Mouse (Mus musculus) liver, embryonic 14.5 days (tissue): ENCODE results near the gene Kcnq1.

Source experiments
- CTCF ChIP-seq: IDR thresholded peaks from 2 replicates; pipeline ENCODE4 v1.5.1; 2016; ENCODE audit warnings: antibody characterized with exemption, low read depth, control low read depth
- EP300 ChIP-seq: IDR thresholded peaks from 2 replicates; pipeline ENCODE4 v1.6.1; 2016; ENCODE audit warnings: antibody characterized with exemption, low read depth

DNA sequence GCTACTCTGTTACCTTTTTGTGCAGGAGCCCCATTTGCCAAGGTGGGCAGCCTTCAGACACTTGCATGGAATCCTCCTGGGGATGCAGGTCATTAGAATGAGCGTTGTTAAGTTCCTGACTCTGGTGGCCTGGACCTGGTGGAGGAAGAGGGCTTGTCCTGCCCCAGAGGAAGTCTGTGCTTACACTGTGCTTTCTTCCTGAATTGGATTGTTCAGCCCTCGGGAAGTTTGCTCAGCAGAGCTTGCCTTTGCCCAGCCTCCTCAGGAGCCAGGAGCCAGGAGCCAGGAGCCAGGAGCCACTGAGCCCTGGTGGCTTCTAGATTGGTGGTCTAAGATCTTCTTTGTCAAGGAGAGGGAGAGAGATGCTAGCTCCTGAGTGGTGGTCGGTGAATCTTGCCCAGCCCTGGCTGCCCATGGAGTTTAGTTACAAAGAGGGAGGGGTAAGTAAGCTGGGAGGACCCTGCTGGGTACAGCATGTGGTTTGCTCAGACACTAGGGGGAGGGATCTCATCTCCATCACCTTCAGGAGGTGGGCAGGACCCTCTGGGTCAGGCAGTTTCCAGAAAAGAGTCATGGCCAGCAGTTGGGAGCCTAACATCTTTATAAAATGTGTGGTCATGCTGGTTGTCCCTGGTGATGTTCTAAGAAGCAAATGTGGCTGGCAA lies 3.0 kb downstream of the Kcnq1 start:
- TF ChIP-seq EP300 (no peak), CTCF (no peak)
